Mouse (Mus musculus): ENCODE measurements around the gene 1110032A03Rik. TPM values are rescaled to one million over a fixed set of nuclear protein-coding genes. Genes with fewer than 3 reads are reported as not detected.

The 1110032A03Rik gene
- total RNA-seq (2021): 10 to 100 TPM; 34.7 to 38.3 TPM
- long read RNA-seq, experiment 1, transcript 1110032A03Rik-201 (4 exons, 2,082 nt): major isoform, 11 of 18 reads
- long read RNA-seq, experiment 1, partial matches to known transcripts: 2 of 18 reads
- long read RNA-seq, experiment 1, other reads (novel, unspliced or antisense): 4 of 18 reads
- long read RNA-seq, experiment 2, transcript 1110032A03Rik-201 (4 exons, 2,082 nt): major isoform, 6 of 9 reads
- long read RNA-seq, experiment 2, partial matches to known transcripts: 2 of 9 reads
- long read RNA-seq, experiment 2, other reads (novel, unspliced or antisense): 1 of 9 reads

DNA sequence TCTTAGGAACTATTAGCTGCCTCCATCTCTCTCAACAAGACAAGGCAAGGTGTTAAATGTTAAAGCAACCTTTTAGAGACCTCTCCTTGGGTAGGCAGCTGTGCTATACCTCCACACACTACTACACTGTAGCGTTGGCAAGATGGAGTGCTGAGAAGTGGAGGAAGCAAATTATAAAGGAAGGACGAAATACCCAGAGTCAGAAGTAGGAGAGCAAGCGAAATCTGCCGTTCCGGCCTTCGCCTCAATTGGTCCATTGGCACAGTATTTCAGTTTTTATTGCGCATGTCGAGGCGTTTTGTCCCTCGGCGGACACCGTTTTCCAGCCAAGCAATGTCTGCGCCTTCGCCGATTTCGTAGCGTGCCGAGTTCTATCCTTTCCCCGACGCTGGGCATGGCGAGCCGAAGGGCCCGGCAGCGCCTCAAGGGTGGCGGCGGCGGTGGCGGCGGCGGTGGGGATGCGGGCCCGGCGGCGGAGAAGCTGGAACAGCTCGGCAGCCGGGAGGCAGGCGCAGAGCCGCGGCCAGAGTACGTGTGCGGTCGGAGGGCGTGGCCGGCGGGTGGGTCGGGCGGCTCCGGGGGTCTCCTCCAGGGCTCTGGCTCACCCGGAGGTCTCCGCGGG lies at the start of gene 1110032A03Rik, which contains the start of gene Alg9:
1110032A03Rik (minus strand) TSS at position 530 of the 622 bp plus-strand sequence.
Alg9 (plus strand) TSS at position 29 of the 622 bp plus-strand sequence.
- TF ChIP-seq CTCF (IDR thresholded peaks at IDR 0.05): no peak; the same call in 1 of the 2 replicates
- Histone ChIP-seq H3K27ac (peak within 1 kb of the TSS; percentile 90), H3K4me3 (peak within 1 kb of the TSS; percentile 68)
- DNase-seq (ENCODE audit: extremely low spot score in 1 of 2, low spot score in 2 of 2): peak; percentile 88 to 89
- intact Hi-C loops (cut with DNase I): no loop called here

DNA sequence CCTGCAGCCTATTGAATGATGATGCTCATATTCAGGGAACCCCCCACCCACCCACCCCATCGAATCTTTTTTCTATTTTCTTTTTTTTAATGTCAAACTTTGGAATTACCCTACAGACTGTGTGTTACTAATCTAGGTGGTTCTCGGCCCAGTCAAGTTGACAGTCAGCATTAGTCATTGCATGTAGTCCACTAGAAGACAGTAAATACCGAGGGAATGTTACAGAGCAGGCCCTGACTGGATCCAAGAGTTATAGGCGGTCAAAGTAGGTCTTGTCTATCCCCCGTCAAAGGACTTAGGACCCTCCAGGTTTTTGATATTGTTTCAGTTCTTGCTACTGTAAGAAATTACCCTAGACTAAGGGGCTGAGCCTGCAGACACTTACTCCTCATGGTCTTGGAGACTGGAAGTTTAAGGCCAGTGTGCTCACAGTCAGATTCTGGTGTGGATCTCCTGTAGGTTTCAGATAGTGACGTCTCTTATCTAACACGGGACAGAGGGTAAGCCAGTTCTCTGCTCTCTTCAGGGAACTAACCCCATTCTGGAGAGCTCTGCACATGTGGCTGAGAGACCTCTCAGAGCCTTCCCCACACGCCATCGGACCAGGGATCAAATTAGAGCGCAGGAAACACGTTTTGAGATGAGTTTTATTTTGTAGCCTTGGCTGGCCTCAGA lies 48.6 kb upstream of the 1110032A03Rik start:
- H3K4me3 ChIP-seq: no peak overlapping the region
- TF ChIP-seq CTCF (IDR thresholded peaks at IDR 0.05): no peak
- intact Hi-C loops (cut with DNase I): no loop called here
- DNase-seq (ENCODE audit: extremely low spot score in 1 of 2, low spot score in 2 of 2): no peak
- H3K27ac ChIP-seq: no peak overlapping the region

DNA sequence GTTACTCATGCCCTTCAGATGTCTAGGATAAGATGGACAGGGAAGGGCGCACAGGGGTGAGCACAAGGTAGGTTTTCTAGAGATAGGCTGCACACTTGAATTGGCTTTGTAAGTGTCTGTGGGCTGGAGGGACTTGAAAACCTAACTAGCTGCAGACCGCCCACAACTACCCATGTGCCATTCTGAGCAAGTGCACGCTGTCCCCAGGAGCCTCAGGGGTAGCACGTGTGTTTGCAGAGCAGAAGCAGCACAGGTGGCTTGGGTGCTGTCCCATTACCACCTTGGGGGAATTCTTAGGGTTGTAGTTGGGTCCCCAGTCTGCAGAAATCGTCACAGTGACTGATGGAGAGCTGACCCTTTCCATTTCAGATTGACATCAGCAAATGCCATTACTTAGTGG lies 46.9 kb upstream of the 1110032A03Rik start:
- Histone ChIP-seq H3K27ac (no peak overlapping the region; the same call in 1 of the 2 replicates), H3K4me3 (no peak overlapping the region)
- intact Hi-C loops (cut with DNase I): no loop called here
- no peak for DNase-seq (ENCODE audit: extremely low spot score in 1 of 2, low spot score in 2 of 2)
- no peak for TF ChIP-seq CTCF (IDR thresholded peaks at IDR 0.05)

DNA sequence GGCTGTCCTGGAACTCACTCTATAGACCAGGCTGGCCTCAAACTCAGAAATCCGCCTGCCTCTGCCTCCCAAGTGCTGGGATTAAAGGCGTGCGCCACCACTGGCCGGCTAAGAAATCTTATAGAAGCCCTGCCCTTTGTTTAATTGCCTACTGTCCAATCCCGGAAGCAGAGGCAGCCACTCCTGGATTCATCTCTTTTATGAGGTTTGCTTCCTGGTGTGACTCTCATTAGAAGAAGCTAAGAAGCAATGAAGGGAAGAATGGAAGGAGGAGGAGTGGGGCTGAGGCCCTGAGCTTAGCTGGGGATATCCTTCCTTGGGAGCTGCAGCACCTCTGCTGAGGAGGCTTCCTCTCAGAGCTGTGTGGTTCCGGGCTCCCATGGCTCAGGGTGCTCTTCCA lies 46.3 kb upstream of the 1110032A03Rik start:
- Histone ChIP-seq H3K4me3 (no peak overlapping the region), H3K27ac (no peak overlapping the region; the same call in 1 of the 2 replicates)
- intact Hi-C loops (cut with DNase I): no loop called here
- DNase-seq (ENCODE audit: extremely low spot score in 1 of 2, low spot score in 2 of 2): no peak
- no peak for TF ChIP-seq CTCF (IDR thresholded peaks at IDR 0.05)

DNA sequence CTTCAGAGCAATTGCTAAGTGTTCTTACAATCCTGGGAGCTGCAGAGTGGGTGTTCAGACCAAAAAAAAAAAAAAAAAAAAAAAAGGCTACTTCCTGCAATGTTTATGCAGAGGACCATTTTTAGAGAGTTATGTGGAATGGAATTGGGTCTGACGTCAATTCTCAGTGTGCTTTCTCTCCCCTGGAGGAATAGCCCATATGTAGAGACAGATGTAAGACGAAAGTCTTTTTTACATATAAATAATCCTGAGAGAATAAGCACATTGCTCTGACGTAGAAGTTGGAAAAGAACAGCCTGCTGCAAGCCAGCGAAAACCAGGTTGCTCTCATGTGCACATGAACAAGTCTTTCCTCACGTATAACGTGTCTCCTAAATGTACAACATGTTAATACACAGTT lies 44.4 kb upstream of the 1110032A03Rik start:
- no peak for TF ChIP-seq CTCF (IDR thresholded peaks at IDR 0.05)
- H3K4me3 ChIP-seq: no peak overlapping the region
- intact Hi-C loops (cut with DNase I): no loop called here
- peak in 1 of 2 experiments; percentile 36 for DNase-seq (ENCODE audit: extremely low spot score in 1 of 2, low spot score in 2 of 2)
- H3K27ac ChIP-seq: peak overlapping the region; percentile 88

DNA sequence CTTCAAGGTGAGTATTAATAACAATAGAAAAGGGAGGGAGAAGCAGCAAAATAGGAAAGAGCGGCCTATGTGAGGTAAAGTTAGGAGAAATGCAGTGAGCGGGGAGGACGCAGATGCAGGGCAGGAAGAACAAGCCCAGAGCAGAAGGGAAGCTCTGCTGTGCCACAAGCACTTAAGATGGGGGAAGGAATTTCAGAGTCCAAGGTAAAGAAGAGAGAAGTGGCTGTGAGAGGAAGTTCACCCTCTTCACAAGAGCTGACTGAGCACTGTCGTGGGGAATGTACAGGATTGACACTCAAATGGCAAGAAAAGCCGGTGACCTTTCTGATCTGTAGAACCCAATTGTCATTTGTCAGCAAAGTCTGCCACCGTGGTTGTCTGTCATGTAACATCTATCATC lies 42.7 kb upstream of the 1110032A03Rik start:
- intact Hi-C loops (cut with DNase I): no loop called here
- no peak for DNase-seq (ENCODE audit: extremely low spot score in 1 of 2, low spot score in 2 of 2)
- Histone ChIP-seq H3K4me3 (no peak overlapping the region), H3K27ac (no peak overlapping the region)
- no peak for TF ChIP-seq CTCF (IDR thresholded peaks at IDR 0.05)

DNA sequence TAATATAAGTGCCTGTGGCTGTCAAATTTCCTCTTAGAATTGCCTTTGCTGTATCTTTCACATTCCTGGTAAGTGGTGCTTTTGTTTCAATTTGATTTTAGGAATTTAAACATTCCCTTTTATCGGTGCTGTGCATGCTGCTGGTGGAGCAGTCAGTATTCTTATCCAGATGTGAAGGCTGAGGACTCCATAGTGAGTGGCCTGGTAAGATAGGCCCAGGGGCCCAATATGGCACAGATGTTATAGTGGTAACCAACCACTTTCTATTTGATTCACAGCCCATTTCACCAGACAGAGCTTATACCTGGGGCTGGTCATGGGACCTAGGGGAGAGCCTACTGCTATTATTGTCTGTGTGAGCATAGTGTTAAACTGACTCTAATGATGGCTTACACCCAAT lies 41.2 kb upstream of the 1110032A03Rik start:
- intact Hi-C loops (cut with DNase I): no loop called here
- DNase-seq (ENCODE audit: extremely low spot score in 1 of 2, low spot score in 2 of 2): no peak
- no peak overlapping the region for H3K4me3 ChIP-seq
- no peak for TF ChIP-seq CTCF (IDR thresholded peaks at IDR 0.05)
- no peak overlapping the region for H3K27ac ChIP-seq

DNA sequence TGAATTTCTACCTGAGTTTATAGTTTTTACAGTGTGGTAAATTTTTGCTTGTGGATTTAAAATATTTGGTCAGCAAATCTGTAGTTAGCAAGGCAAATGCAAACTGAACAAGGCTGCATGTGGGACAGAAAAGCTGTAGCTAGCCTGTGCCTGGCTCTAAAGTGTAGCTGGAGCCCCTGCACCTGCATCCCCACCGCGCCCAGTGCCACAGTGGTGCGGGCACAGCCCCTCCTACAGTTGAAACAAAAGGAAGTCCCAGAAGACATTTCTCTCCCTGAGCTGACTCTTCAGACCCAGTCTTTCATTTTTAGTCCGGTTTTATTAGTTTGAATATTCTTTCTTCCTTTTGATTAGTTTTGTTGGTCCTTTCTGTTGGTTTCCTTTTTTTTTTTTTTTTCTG lies 40.3 kb upstream of the 1110032A03Rik start:
- DNase-seq (ENCODE audit: extremely low spot score in 1 of 2, low spot score in 2 of 2): no peak
- Histone ChIP-seq H3K27ac (no peak overlapping the region), H3K4me3 (no peak overlapping the region)
- intact Hi-C loops (cut with DNase I): no loop called here
- TF ChIP-seq CTCF (IDR thresholded peaks at IDR 0.05): no peak

DNA sequence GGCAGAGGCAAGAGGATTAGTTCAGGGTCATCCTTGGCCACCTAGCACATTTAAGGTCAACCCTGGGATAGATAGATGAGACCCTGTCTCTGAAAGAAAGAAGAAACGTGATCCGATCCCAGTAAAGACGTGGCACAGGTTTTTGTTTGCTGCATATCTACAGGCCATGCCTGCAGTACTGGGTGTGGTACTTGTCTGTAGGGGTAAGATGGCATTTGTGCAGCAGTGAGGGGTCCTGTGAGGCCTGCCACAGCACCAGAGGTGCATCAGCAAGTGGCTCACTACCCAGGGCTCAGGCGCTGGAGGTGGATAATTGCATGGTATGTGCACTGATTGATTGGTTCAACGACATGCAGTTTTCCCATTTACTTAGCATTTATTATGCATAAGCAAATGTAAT lies 38.5 kb upstream of the 1110032A03Rik start:
- intact Hi-C loops (cut with DNase I): no loop called here
- no peak for DNase-seq (ENCODE audit: extremely low spot score in 1 of 2, low spot score in 2 of 2)
- H3K4me3 ChIP-seq: no peak overlapping the region
- no peak for TF ChIP-seq CTCF (IDR thresholded peaks at IDR 0.05)
- no peak overlapping the region for H3K27ac ChIP-seq

DNA sequence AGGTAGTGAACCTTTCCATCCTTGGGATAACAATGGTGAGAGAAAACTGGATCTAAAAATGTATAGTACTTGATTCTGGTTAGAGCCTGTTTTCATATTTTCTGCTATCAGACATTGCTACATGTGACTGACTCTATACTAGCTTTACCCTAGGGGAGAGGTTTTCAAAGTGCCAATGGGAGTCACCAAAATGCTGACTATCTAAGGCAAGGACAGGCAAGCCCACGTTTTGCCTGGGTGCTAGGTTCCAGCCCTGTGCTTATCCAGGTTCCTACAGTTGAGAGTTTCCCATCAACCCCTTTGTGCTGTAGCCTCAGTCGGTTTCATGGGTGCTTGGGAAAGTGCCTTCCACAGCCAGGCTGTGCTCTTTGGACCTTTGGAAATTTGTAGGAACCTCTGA lies 36.4 kb upstream of the 1110032A03Rik start:
- intact Hi-C loops (cut with DNase I): no loop called here
- no peak for TF ChIP-seq CTCF (IDR thresholded peaks at IDR 0.05)
- Histone ChIP-seq H3K27ac (no peak overlapping the region), H3K4me3 (no peak overlapping the region)
- DNase-seq (ENCODE audit: extremely low spot score in 1 of 2, low spot score in 2 of 2): no peak

DNA sequence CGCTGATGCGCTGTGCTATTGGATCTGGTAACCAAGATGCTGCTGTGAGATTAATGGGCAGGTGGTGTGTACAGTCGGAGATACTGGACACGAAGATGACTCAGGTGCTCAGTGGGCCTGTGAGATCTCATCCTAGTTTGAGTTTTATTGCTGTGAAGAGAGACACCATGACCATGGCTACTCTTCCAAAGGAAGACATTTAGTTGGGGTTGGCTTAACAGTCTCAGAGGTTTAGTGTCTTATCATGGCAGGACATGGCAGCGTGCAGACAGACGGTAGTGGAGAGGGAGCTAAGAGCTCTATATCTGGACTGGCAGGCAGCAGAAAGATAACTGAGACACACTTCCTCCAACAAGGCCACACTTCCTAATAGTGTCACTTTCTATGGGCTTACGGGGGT lies 35.9 kb upstream of the 1110032A03Rik start:
- no peak overlapping the region for H3K4me3 ChIP-seq
- intact Hi-C loops (cut with DNase I): no loop called here
- TF ChIP-seq CTCF (IDR thresholded peaks at IDR 0.05): no peak
- no peak overlapping the region for H3K27ac ChIP-seq
- DNase-seq (ENCODE audit: extremely low spot score in 1 of 2, low spot score in 2 of 2): no peak

DNA sequence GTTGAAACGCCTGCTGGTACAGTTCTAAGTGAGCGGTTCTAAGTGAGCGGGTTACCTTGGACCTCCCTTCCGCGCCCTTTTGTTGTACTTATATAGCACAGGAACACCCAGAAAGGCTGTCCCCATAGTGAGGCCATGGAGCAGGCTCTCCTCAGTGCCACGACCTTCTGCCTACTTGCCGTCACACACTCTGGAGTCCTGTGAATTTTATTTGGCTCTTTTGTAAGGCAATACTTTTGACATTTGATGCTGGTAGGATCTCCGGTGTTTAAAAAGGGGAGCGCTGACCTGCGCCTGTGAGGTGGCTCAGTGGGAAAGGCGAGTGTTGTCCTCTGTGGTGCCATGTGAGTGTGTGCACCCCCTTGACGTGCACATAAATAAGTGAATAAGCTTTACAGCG lies 33.8 kb upstream of the 1110032A03Rik start:
- intact Hi-C loops (cut with DNase I): no loop called here

More for the DNA sequence above, 33.8 kb upstream of the 1110032A03Rik start:
- no peak overlapping the region for H3K27ac ChIP-seq
- no peak for TF ChIP-seq CTCF (IDR thresholded peaks at IDR 0.05)
- H3K4me3 ChIP-seq: no peak overlapping the region
- DNase-seq (ENCODE audit: extremely low spot score in 1 of 2, low spot score in 2 of 2): no peak
